Mouse (Mus musculus) kidney, adult 18-20 months (tissue): ENCODE data around the gene Scarf1.
"Not testable (repeated sequence)": the region's sequence is repeated elsewhere in the genome, so short reads cannot be mapped to it uniquely, and the experiment has no call there.

Experiments
- DNase-seq: peaks from one replicate; pipeline ENCODE4 v3.0.0; 2021

Scarf1 gene

DNA sequence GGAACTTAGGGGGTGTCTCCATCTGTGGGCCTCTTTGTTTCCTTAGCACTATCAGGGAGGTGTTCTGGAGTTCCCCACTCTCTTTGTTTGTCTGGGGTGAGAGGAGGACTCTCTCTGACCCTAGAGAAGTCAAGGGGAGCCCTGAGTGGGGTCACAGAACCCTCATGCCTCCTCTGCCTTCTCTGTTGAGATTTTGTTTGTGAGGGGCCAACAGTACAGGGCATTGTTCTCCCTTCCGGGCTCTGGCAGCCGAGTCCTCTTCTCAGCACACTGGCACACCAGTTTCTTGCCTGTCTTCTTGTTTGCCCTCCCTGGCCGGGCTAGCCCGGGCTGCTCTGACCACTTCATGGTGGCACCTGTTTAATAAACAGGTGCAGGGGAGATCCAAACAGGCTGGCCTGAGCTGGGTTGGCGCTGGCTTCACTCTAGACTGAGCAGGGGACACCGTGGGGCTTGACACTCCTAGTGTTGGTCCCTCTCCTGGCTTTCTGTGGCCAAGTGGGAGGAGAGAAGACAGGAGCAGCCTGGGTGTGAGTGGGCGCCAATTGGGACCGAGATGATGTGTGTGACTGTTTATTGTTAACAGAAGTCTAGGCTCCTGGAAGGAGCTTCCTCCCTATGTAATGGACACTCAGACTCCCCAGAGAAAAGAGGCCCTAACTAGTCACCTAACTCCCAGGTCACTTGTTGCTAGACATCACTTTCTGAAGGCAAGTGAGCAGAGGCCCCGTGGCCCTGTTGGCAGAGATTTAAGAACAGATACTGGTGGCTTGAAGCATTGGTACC lies 25.0 kb downstream of the Scarf1 start:
- no peak for DNase-seq

- DNase-seq: no peak
Observed at GRCm38 (mm10) chr11:75538970-75539299, 25.6 kb downstream of the Scarf1 start.

DNA sequence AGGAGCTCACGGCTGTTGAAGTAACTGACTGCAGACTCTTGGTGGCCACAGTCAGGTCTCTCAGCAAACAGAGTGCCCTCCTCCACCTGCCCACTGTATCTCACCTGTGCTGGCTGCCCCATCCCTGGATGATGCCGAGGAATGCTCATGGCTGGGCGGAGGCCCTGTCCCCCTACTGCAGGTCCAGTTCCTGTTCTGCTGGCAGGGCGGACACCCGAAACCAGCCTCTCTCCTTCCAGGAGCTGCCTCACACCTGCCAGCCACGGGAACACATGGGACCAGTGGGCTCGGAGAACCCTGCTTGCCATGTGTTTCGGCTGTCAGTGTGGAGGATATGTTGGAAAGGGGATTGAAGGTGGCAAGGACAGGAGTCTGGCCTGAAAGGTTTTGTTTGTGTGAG lies 26.9 kb downstream of the Scarf1 start:
- no peak for DNase-seq

DNA sequence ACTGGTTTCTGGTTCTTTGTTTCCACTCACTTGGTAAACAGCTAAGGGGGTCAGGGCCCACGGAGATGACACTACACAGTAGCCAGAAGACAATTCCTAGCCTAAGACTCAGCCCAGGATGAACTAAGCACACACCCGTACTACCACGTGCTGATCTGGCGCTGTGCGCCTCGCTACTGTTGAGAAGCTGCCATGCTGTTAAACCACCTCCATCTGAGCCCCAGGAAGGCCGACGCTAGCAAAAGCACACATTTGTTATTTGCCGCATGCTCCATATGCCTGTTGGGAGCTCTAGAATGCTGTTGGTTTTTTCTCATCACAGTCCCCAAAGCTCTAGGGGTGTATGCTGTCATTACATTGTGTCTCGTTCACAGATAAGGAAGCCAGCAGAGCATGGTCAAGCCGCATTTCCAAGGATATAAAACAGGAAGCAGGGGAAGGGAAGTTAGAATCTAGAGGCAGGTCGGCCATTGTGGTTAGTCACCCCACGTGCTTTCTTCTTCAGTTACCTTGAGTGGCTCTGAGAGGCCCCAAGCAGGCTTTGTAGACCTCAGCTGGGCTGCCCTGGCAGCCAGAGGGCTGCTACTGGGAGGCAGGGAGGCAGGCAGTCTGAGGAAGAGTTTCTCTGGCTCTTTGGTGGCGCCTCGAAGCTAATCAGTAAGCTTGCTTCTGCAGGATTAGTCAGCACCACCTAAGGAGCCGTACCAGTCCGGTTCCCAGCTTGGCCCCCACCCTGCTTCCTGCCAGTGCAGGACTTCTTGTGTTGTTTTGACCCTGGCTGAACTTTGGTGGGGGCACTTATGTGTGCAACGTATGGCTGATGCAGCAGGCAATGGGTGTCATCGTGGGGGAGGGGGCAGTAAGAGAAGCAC lies 27.6 kb downstream of the Scarf1 start:
- DNase-seq: no peak

- DNase-seq: no peak
Observed at GRCm38 (mm10) chr11:75544713-75545112, 31.4 kb downstream of the Scarf1 start.

GRCm38 (mm10) chr11:75546057-75546456 lies 32.7 kb downstream of the Scarf1 start:
- DNase-seq: no peak

DNA sequence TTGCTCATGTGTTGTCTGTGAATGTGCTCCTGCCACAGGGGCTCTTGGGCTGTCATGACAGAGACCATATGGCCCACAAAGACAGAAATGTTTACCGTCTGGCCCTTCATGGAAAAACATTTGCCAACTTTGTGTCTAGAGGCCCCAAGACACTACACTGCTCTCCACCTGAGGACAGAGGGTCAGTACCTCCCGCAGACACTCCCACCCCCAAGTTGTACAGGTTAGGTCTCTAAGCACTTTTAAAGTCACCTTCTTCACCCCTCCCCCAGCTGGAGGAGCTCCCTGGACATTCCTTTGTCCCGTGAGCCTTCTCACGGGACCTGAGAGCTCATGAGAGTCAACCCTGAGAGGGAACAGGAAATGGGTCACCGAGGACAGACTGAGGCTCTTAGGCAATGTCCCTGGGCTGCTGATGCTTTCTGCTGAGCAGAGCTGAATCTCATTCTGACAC lies 36.3 kb downstream of the Scarf1 start:
- DNase-seq: peak; percentile 50

DNA sequence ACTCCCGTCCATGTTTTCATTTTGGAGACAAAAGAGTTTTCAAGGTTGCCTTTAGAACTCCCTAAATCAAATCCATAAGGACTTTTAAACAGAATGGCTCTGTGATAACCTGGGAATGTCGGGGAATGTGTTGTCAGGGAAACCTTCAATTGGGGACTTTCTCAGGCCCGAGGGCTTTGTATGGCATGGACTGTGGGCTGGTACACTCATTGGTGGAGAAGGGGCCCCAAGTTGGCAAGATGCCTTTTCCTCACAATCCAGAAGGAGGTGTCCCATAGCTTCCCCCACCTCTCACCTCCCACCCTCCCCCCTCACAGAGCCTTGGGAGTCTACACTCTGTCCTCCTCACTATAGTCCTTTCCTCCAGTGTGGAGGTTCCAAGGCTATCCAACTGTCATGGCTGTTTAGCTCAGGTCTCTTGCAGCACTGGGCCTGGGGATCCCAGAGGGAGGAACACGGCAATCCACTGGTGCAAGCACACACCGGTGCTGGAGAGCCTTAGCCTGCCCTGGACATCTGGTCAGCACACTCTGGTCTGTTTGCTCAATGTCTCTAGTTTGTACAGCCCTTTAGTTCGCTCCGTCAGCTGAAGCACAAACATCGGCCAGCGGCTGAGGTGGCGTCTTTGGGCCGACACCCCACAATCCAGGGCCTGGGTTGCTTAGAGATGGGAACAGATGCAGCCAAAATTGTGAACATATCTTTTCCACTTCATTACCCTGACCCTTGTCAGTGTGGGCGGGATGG lies 37.0 kb downstream of the Scarf1 start:
- DNase-seq: no peak

- DNase-seq: peak; percentile 55
Observed at GRCm38 (mm10) chr11:75551321-75551720, 38.0 kb downstream of the Scarf1 start.

GRCm38 (mm10) chr11:75551961-75552441 lies 38.7 kb downstream of the Scarf1 start:
- DNase-seq: no peak

GRCm38 (mm10) chr11:75552906-75553482 lies 39.7 kb downstream of the Scarf1 start:
- no peak for DNase-seq

DNA sequence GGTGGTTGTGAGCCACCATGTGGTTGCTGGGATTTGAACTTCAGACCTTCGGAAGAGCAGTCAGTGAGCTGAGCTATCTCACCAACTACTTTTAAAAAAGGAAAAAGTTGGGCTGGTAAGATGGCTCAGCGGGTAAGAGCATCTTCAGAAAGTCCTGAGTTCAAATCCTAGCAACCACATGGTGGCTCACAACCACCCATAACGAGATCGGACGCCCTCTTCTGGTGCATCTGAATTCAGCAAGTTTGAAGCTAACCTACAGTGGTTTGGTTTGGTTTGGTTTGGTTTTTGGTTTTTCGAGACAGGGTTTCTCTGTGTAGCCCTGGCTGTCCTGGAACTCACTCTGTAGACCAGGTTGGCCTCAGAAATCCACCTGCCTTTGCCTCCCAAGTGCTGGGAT lies 42.7 kb downstream of the Scarf1 start:
- not testable (repeated sequence) for DNase-seq

DNA sequence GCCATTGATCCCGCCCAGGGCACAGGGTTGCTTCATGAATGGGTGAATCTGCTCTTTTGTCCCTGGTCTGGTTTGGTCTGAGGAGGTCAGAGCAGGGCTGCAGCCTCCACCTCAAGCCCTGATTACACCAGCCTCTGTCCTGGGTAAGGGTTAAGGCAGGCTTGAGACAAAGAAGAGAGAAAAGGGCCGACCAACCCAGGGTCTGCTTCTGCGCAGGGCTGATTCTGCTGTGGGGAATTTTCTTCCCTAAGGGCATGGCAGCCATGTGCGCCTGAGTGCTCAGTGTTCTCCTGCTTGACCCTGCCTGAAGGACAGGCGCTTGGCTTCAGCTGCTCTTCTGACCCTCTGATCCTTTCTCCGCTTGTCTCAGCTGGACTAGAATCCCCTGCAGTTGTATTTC lies 43.8 kb downstream of the Scarf1 start:
- DNase-seq: no peak

GRCm38 (mm10) chr11:75558101-75558500 lies 44.8 kb downstream of the Scarf1 start:
- DNase-seq: no peak

DNA sequence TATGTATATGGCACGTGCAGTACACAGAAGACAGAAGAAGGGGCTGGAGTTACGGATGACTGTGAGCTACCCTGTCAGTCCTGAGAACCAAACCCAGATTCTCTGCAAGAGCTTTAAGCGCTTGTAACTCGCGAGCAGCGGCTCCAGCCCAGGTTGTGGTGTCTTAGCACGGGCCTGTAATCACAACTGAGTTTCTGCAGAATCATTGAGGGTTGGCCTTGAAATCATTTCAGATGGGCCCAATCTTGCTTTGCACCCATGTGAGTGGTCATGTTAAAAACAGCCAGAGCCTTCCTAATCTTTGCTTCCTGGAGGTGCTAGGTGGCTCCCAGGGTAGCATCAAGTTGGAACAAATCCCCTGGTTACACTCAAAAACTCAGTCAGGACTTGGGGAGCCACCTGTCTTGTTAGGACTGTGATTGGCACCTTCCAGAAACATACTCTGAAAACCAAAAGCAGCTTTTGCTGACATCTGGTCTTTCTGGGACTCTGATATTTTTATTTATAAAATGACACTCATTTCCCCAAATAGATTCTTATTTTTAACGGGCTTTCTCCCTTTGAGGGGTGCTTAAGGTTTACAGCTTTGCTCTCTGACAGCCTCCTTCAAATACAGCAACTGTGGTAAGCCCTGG lies 46.6 kb downstream of the Scarf1 start:
- DNase-seq: no peak

DNA sequence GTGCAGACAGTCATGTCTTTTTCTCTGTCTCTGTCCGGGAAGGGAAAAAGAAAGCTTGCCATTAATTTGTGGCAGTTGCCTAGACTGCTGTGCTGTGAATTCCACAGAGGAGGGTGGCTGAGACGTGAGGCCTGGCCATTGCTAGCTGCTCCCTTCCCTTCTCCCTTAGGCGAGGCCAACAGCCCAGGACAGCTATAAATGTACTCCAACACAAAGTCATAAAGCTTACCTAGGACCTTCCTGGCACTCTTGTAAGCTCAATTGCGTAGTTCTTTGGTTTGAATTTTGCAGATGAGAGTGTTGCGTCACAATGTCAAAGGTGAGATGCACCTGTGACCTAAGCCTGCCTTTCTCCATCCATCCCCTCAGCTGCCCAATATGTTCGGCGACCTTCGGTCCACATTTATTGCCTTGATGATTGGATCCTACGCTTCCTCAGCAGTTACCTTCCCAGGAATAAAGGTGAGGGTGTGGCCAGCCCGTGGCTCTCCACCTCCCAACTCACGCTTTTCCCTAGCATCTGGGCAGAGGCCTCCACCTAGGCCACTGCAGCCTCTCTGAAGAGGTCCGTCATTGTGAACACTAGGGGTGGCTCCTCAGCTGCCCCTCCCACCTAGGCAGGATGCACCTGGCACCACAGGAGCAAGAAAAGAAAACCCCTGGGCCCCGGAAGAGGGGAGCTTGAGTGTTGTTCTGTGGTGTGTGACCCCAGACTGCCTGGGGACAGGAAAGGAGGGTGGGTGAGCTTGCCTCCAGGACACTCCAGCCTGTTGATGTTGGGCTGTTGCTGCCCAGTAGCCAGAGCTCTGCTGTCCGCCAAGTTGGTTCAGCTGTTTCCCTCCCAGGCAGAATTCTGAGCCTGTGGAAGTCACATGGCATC lies 47.4 kb downstream of the Scarf1 start:
- DNase-seq: no peak

GRCm38 (mm10) chr11:75561410-75561791 lies 48.1 kb downstream of the Scarf1 start:
- no peak for DNase-seq

DNA sequence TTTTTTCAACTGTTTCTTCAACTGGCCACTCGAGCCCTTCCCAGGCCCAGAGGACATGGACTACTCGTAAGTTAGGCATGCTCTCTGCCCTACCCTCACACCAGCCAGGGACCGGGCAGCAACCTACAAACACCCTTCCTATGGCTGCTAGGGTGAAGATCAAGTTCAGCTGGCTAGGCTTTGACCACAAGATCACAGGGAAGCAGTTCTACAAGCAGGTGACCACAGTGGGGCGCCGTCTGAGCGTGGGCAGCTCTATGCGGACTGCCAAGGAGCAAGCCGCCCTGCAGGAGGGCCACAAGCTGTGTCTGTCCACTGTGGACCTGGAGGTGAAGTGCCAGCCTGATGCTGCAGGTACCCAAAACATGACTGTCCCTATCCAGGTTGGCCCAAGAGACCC lies 49.5 kb downstream of the Scarf1 start:
- DNase-seq: no peak

DNA sequence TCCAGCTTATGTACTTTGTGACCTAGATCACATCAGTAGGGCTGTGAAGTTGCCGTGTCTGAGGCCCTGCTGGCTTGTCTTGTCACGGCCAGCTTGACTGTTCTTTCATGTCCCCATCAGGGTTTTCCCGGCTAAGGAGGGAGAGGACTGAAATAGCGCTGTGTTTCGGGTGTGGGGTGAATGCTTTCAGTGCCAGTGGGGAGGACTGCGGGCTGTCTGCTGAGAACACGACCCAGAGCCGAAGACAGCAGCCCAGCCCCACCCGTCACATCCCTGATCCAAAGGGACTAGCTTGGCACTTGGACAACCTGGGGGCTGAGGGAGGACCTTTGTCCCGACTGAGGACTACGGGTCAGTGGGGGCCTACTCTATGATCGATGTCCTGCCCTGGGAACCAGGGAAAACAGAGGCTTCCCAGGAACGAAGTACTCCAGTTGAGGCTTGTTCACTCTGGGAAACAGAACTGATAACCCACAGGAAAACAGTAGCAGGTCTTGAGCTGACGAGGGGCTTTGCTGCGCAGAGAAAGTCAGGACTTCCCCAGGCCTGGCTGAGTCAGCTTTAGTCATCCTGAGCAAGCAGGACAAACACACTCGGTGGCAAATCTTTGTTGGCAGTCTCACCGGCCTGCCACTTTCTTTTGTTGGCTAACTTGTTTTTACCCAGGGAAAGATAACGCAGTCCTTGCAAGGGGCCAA lies 50.7 kb downstream of the Scarf1 start:
- no peak for DNase-seq

DNA sequence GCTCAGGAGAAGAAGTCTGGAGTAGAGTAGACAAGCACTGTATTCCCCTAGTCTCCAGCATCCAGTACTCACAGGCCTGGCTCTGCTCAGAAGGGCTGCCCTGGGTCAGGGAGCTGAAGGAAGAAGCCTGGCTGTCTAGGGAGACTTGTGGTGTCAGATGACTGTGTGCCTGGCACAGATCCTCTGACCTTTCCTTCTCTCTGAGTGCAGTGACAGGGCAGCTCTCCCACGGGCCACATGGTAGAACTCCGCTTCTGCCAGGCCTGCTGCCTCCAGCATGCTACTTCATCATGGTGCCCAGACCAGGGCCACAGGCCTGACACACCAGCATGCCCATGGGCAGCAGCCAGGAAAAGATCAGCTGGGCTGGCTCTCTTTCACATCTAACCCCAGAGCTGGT lies 52.5 kb downstream of the Scarf1 start:
- peak; percentile 24 for DNase-seq
